Mouse (Mus musculus) erythroblast, embryonic 14.5 days (primary cell): ENCODE measurements around the gene Otof.

Experiments
- GATA1 ChIP-seq: IDR thresholded peaks from 2 replicates; pipeline ENCODE4 v1.6.1; 2012; ENCODE audit warnings: low read length, inconsistent platforms, mixed read lengths
- TAL1 ChIP-seq: IDR thresholded peaks from 3 replicates; pipeline ENCODE4 v1.6.1; 2012; ENCODE audit warnings: low read length, inconsistent platforms, mixed read lengths

GRCm38 (mm10) chr5:30456056-30456455 lies 5.7 kb downstream of the Otof start:
- no peak for TF ChIP-seq TAL1
- no peak for TF ChIP-seq GATA1
